Mouse (Mus musculus) v-Abl transformed pro-B cells (cell line): ENCODE results near the gene Uap1.

Source experiments
- in situ Hi-C, 2 experiments: fragments of 400-800 bp; cut with MboI; formaldehyde crosslinking; loops; one replicate each; pipeline ENCODE4 v1.15.1; 2025; ENCODE audit not compliant: unreplicated experiment in 2 of 2

Uap1 gene

GRCm38 (mm10) chr1:170174814-170175332 is at the start of gene Uap1:
TSS of gene Uap1 (minus strand) at chr1:170174957.
- in situ Hi-C loops: loop anchor here in 1 of 2 experiments (10.0 kb wide), 1 partner anchor 200 kb away; no protein-coding TSS in a partner anchor

GRCm38 (mm10) chr1:170223276-170223675 is 48.5 kb upstream of the Uap1 start:
- in situ Hi-C loops: loop anchor here (10.0 to 25.0 kb wide), 4 partner anchors 389 to 1339 kb away; partner anchors contain the start of gene Cd244a (in 1 of the 2)

- in situ Hi-C loops: loop anchor here (10.0 to 25.0 kb wide), 4 partner anchors 392 to 1342 kb away; partner anchors contain the start of gene Cd244a (in 1 of the 2)
Observed at GRCm38 (mm10) chr1:170220351-170220750, 45.6 kb upstream of the Uap1 start.

GRCm38 (mm10) chr1:170218091-170218884 is 43.5 kb upstream of the Uap1 start:
- in situ Hi-C loops: loop anchor here (5.0 to 25.0 kb wide), 4 partner anchors 394 to 1344 kb away; partner anchors contain the start of gene Cd244a (in 1 of the 2)

DNA sequence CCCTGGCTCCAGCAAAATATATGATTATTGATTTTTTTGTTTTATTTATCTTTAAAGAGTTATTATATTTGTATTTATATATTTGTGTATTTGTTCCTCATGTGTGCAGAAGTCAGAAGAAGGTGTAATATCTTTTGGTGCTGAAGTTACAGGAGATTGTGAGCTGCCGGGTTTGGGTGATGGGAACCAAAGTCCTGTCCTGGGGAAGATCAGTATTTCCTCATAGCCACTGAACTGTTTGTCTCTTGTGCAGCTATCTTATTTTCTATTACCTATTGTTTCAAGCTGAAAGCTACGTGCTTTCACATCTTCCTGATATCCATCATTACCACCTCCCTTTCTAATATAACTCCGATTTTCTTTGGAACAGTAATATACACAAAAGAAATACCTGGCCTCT is 40.8 kb upstream of the Uap1 start:
- in situ Hi-C loops: loop anchor here (5.0 to 25.0 kb wide), 4 partner anchors 397 to 1347 kb away; partner anchors contain the start of gene Cd244a (in 1 of the 2)

DNA sequence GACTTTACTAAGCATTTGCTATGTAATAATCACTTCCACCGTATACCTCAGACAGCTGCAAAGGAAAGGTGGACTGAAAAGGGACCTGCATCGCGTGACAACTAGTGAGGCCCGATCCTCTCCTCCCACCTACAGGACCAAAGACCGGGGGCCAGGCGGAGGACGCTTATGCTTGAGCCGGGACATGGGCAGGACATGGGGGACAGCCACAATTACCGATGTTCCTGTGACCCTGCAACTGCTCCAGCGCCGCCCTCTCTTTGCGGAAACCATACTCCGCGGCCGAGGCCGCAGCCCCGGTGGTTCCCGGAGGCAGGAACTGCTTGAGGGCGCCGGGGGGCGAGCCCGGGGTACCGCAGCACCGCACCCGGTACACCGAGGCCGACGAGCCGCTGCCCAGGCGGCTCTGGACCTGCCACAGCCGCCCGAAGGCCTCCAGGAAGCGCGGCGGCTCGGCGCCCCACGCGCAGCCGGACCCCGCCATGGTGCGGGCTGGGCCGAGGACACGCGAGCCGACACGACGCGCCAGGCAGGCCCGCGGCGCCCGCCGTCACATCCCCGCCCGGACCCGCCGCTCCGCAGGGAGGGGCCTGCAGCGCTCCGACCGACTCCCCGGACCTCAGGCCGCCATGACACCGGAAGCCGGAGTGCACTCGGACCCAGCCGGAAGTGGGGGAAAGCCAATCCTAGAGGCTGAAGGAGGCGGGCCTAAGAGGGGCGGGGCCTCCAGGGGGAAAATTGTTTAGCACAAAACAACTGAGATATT is 40.2 kb upstream of the Uap1 start, which contains the start of gene Uhmk1:
Gene Uhmk1 (minus strand): TSS at position 641 of the 766 bp plus-strand sequence.
- in situ Hi-C loops: loop anchor here (5.0 to 25.0 kb wide), 4 partner anchors 397 to 1347 kb away; partner anchors contain the start of gene Cd244a (in 1 of the 2)

DNA sequence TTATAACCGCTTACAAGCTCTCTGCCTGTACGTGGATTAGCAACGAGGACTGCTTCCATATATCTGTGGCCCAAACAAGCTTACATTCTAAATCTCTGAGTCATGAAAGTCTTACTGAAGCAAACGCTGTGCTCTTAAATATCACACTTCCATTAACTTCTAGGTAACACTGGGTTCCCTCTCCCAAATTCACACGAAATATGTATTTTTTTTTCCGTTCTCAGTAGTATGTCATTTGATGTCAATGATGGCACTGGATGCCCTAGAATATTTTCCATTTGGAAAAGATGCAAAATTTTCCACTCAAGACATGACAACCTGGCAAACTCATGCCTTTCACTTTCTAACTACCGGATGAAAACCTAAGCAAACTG is 39.6 kb upstream of the Uap1 start:
- in situ Hi-C loops: loop anchor here (10.0 to 25.0 kb wide), 3 partner anchors 398 to 1348 kb away; partner anchors contain the start of gene Cd244a (in 1 of the 2)

DNA sequence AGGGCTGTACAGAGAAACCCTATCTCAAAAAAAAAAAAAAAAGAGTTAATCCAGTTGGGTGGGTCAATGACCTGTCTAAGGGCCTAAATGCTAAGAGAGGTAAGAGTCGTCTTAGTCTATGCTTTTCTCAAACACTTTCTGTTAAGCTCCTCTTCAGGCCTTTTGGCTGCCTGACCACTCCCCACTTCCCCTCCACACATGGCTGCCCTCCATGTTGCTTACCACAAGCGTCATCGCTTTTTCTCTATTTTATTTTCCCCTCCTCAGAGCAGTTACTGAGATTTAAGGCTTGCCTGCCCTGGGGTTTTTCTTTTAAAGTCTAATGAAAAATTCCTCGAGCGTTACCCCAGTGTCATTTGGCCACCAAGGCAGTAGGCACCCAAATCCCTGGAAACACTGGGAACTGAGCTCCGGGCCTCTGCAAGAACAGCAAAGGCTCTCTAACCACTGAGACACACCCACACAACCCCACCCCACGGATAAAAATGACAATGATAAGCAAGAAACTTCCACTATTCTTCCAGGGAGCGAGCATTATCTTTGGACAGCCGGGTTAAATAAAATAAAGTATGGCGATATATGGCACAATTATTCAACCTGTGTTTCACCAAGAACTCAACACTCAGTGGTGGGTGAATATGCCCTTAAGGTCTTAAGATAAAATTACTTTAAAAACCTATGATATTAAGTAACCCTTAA is 38.6 kb upstream of the Uap1 start:
- in situ Hi-C loops: loop anchor here (10.0 to 25.0 kb wide), 3 partner anchors 399 to 1349 kb away; partner anchors contain the start of gene Cd244a (in 1 of the 2)

DNA sequence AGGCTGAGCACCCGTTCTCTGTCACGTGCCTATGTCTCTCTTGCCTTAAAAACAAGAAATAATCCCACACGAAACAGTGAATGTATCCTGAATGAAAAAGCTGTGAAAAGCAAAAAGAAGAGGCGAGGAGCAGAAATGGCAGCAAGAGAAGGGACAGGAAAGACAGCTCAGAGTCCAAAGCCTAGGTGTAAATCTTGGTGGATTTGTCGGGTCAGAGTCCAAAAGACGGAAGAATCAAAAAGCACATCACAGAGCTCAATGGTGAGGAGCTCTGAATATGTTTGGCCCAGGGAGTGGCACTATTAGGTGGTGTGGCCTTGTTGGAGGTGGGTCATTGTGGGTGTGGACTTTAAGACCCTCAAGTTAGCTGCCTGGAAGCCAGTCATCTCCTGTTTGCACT is 31.6 kb upstream of the Uap1 start:
- in situ Hi-C loops: loop anchor here (25.0 kb wide), 2 partner anchors 406 to 1356 kb away; partner anchors contain the start of gene Cd244a (in 1 of the 2)

DNA sequence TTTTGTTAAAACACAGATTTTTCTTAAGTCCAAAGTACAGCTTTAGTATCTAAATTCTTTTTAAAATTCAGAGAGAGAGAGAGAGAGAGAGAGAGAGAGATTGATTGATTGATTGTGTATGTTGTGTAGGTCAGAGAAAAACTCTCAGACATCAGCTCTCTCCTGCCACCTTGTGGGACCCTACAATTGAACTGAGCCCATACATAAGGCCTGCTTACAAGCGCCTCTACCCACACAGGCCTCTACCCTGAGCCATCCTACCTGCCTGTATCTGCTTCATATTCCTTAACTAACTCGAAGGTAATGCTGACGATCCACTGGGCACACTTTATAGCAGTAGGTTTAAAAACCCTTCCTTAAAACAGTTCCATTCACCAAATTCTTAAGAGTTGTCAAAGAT is 25.6 kb upstream of the Uap1 start:
- in situ Hi-C loops: loop anchor here (25.0 kb wide), 2 partner anchors 412 to 1362 kb away; partner anchors contain the start of gene Cd244a (in 1 of the 2)

- in situ Hi-C loops: no loop called here
Observed at GRCm38 (mm10) chr1:170196211-170196610, 21.5 kb upstream of the Uap1 start.

DNA sequence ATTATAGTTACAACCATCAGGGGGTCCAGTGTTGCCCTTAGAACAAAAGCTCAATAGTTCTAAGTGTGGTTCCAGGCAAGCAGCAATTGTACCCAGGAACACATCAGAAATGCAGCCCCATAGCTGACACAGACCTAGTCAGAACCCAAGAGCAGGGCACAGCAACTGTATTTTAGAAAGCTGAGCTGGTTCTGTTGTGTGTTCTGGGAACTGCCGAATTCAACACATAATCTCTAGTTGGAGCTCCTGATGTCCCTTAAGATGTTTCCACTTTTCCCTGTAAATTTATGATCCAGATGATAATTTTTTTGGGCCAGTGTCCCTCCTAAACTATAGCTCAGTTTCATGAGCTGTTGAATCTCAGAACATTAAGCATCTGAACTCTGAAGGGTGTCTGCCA is 17.2 kb upstream of the Uap1 start:
- in situ Hi-C loops: no loop called here

DNA sequence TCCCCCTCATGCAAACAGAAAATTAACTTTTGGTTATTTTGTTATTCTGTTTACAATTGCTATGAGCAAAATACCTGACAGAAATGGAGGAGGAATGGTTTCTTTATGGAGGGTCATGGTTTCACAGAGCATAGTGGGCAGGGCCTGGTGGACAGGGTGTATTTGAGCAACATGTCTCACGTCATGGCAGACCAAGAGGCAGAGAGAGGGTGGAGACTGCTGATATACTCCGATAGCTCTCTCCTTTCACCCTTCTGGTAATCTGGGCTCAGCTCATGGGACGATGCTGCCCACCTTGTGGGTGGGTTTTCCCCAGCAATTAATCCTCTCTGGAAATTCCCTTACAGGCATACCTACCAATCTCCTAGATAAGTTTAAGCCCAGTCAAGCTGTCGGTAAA is 15.5 kb upstream of the Uap1 start:
- in situ Hi-C loops: no loop called here

DNA sequence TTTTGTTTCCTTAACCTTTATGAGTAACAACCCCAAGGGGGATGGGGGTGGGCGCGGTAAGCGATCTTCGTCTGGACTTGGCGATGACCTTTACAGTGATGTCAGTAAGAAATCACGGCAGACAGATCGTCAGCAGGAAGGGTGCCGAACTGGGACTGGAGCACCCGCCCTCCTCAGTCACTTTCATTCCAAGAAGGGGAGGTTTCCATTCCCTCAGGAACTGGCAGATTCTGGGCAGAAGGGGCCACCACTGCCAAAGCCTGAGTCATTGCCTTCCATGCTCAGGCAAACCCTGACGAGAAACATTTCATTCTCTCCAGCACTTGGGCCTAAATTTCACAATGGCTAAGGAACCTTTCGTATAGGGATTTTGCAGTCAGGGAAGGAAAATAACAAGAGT is 13.8 kb upstream of the Uap1 start:
- in situ Hi-C loops: no loop called here

DNA sequence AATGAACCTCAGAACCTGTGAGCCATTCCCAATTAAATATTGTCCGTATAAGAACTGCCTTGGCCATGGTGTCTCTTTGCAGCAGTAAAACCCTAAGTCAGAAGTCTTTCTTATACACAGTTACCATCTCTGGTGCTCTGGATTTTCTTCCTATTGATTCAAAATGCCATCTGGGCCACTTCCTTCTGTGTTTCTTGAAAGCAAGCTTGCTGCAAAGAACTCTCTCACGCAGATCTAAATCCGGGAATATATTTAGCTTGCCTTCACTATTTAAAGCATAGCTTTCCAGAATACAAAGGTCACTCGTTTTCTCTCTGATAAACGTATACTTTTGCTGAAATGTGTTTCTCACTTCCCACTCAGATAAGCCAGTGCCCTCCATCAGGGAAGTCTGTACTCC is 11.8 kb upstream of the Uap1 start:
- in situ Hi-C loops: no loop called here

GRCm38 (mm10) chr1:170185137-170185536 is 10.4 kb upstream of the Uap1 start:
- in situ Hi-C loops: no loop called here

DNA sequence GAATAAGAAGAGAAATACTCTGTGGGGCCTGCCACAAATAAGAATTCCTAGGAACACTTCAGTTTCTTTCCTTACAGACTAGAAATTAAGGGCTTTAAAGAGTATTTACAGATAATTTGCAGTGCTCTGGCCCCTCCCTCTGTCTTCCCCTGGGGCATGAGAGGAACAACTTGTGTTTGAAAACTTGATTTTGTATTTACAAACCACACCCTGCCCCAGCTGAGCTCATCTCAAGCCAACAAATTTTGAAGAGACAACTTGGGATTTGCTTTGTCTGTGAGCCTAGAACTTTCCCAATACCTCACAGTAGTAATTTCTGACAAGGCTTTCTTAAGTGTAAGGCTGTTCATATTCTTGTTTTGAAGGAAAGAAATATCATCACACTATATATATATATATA is 7.9 kb upstream of the Uap1 start:
- in situ Hi-C loops: no loop called here

- in situ Hi-C loops: loop anchor here in 1 of 2 experiments (10.0 kb wide), 1 partner anchor 202 kb away; no protein-coding TSS in a partner anchor
Observed at GRCm38 (mm10) chr1:170176661-170177239, 2.0 kb upstream of the Uap1 start.

- in situ Hi-C loops: loop anchor here in 1 of 2 experiments (10.0 kb wide), 1 partner anchor 201 kb away; no protein-coding TSS in a partner anchor
Observed at GRCm38 (mm10) chr1:170175848-170176247, 1.1 kb upstream of the Uap1 start.
